ENCODE assay signal across 8 mouse cellular contexts in the genomic region with DNA sequence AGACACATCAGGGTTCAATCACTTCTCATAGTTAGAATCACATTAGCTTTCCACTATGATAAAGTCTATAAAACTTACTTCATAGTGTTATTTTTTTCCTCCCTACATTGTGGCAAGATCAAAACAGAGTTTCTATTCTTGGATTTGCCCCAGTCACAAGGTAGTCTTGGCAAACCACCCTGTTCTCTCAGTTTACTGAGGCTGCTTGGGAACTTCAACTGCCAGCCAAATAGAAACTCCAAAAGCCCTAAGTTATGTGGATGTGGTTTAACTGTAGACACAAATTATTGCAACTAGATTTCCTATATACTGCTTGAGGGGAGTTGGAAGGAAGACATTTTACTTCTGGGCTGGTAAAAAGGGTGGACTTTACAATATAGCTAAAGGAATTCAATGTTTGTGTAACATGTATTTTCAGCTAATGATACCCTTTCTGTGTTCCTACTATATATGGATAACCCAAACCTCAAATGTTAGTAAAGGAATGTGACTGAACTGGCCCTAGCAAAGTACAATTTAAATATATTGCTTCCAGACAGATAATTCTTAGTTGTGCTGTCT. TPM values are rescaled to one million over a fixed set of nuclear protein-coding genes. Genes with fewer than 3 reads are reported as not detected.
DNase-seq lines count a peak whose midpoint lies in the region; ATAC-seq and TF ChIP-seq lines count a peak whose summit lies in the region.

Gene Pik3ip1 (plus strand): TSS at position 511 of the 561 bp plus-strand sequence.

- peak within 1 kb of the TSS; percentile 95 for H3K4me2 ChIP-seq in lung, embryonic 14.5 days
- H3K4me2 ChIP-seq in intestine, postnatal 0 days (replicated peaks; ENCODE audit: low read depth): peak within 1 kb of the TSS; percentile 82
- H3K4me2 ChIP-seq in midbrain, embryonic 14.5 days (ENCODE audit: low read length): peak within 1 kb of the TSS; percentile 100

- H3K4me1 ChIP-seq in lung, embryonic 14.5 days (ENCODE audit: insufficient read depth): 0 out of 2 replicates have a peak, but pooled peaks cover 12% of the 10 kb centered on the region
- peaks cover 19% of the 10 kb centered on the region for H3K4me1 ChIP-seq in bone marrow macrophage, adult 2 months (ENCODE audit: control insufficient read depth, insufficient read depth, low read length)
- no peaks in the 10 kb centered on the region; the same call in 1 of the 2 replicates for H3K4me1 ChIP-seq in intestine, postnatal 0 days (replicated peaks; ENCODE audit: control insufficient read depth, insufficient read depth, low read length)
- peaks cover 9% of the 10 kb centered on the region for H3K4me1 ChIP-seq in midbrain, embryonic 14.5 days (ENCODE audit: control insufficient read depth, insufficient read depth, low read length)

- no peaks in the 10 kb centered on the region for H3K27me3 ChIP-seq in lung, embryonic 14.5 days (ENCODE audit: insufficient read depth, low read length)
- H3K27me3 ChIP-seq in intestine, postnatal 0 days (replicated peaks; ENCODE audit: control insufficient read depth, insufficient read depth, low read length): no peaks in the 10 kb centered on the region
- no peaks in the 10 kb centered on the region for H3K27me3 ChIP-seq in midbrain, embryonic 14.5 days (ENCODE audit: control insufficient read depth, insufficient read depth, low read length)

- no peak for TF ChIP-seq CTCF in lung, embryonic 14.5 days (IDR thresholded peaks at IDR 0.05; ENCODE audit: low read depth)
- TF ChIP-seq CTCF in bone marrow macrophage, adult 2 months (IDR thresholded peaks at IDR 0.05; ENCODE audit: low read depth, low read length): no peak
- no peak for TF ChIP-seq CTCF in intestine, postnatal 0 days (IDR thresholded peaks at IDR 0.05; ENCODE audit: low read depth)

- H3K9ac ChIP-seq in lung, embryonic 14.5 days: peak within 1 kb of the TSS; percentile 27
- H3K9ac ChIP-seq in intestine, postnatal 0 days (ENCODE audit: low read depth, low read length): peak within 1 kb of the TSS; percentile 26
- peak within 1 kb of the TSS; percentile 52 for H3K9ac ChIP-seq in midbrain, embryonic 14.5 days (replicated peaks; ENCODE audit: low read length)

- no peaks in the 10 kb centered on the region for H3K9me3 ChIP-seq in lung, embryonic 14.5 days (ENCODE audit: low read depth, low read length)
- H3K9me3 ChIP-seq in intestine, postnatal 0 days (ENCODE audit: control insufficient read depth): no peaks in the 10 kb centered on the region
- no peaks in the 10 kb centered on the region for H3K9me3 ChIP-seq in midbrain, embryonic 14.5 days (ENCODE audit: control insufficient read depth, low read length)

- ATAC-seq in lung, embryonic 14.5 days (ENCODE audit: insufficient read depth): no peak
- ATAC-seq in granulocyte monocyte progenitor cell, adult 5-6 weeks (replicated peaks; ENCODE audit: poor library complexity, severe bottlenecking): peak; percentile 36
- no peak for ATAC-seq in intestine, postnatal 0 days
- ATAC-seq in midbrain, embryonic 14.5 days (ENCODE audit: low FRiP score, low TSS enrichment): no peak

- no peaks in the 10 kb centered on the region for H3K36me3 ChIP-seq in lung, embryonic 14.5 days (ENCODE audit: insufficient read depth)
- H3K36me3 ChIP-seq in intestine, postnatal 0 days (ENCODE audit: control insufficient read depth, insufficient read depth): no peaks in the 10 kb centered on the region
- peaks cover 6% of the 10 kb centered on the region; the same call in 1 of the 2 replicates for H3K36me3 ChIP-seq in midbrain, embryonic 14.5 days (ENCODE audit: control insufficient read depth, insufficient read depth, low read length)

- no peak for DNase-seq in lung, embryonic 14.5 days
- DNase-seq in lung, postnatal 36 days: no peak
- DNase-seq in midbrain, embryonic 14.5 days: no peak
- DNase-seq in retina, postnatal 1 day: no peak
- DNase-seq in cerebellum, postnatal 25 days: no peak

- H3K4me3 ChIP-seq in lung, embryonic 14.5 days (ENCODE audit: low read depth, low read length): peak within 1 kb of the TSS; percentile 45
- H3K4me3 ChIP-seq in bone marrow macrophage, adult 2 months (ENCODE audit: insufficient read depth, low read length): peak within 1 kb of the TSS; percentile 70
- H3K4me3 ChIP-seq in intestine, postnatal 0 days (ENCODE audit: low read depth, low read length): peak within 1 kb of the TSS; percentile 42
- peak within 1 kb of the TSS; percentile 63 for H3K4me3 ChIP-seq in midbrain, embryonic 14.5 days (replicated peaks; ENCODE audit: low read depth, low read length)

- H3K27ac ChIP-seq in lung, embryonic 14.5 days (ENCODE audit: low read depth): peak within 1 kb of the TSS; percentile 26; the same call in 1 of the 2 replicates
- H3K27ac ChIP-seq in bone marrow macrophage, adult 2 months (ENCODE audit: insufficient read depth, low read depth, low read length): peak within 1 kb of the TSS; percentile 93
- peak within 1 kb of the TSS; percentile 30; the same call in 1 of the 2 replicates for H3K27ac ChIP-seq in intestine, postnatal 0 days (ENCODE audit: low read depth, low read length)
- H3K27ac ChIP-seq in midbrain, embryonic 14.5 days (replicated peaks; ENCODE audit: low read depth, low read length): peak within 1 kb of the TSS; percentile 52

- no peak for TF ChIP-seq POLR2A in bone marrow macrophage, adult 2 months (IDR thresholded peaks at IDR 0.05; ENCODE audit: borderline replicate concordance, low read depth, low read length)

RNA-seq across cellular contexts. Expression of gene Pik3ip1, which starts in this region (rescaled TPM):
- 6.4 and 8.5 TPM in 2 replicates for polyA plus RNA-seq in lung, embryonic 14.5 days (2014; fragmentation: Nextera tagmentation; extraction: Ambion mirVana)
- 1.6 and 1.7 TPM in 2 replicates for polyA plus RNA-seq in bone marrow macrophage, adult 2 months (2012; ENCODE audit: insufficient read depth, insufficient read length, missing spikeins)
- 30.2 and 35.9 TPM in 2 replicates for total RNA-seq in granulocyte monocyte progenitor cell, adult 5-6 weeks (2014; fragmentation: Nextera tagmentation)
- total RNA-seq in granulocyte monocyte progenitor cell, adult 5-6 weeks (2017): 44.8 and 63.1 TPM in 2 replicates
- polyA plus RNA-seq in intestine, postnatal 0 days (2015; fragmentation: Nextera tagmentation; extraction: Ambion mirVana): 6.5 and 6.8 TPM in 2 replicates
- 20.2 and 21.2 TPM in 2 replicates for polyA plus RNA-seq in midbrain, embryonic 14.5 days (2014; fragmentation: Nextera tagmentation; extraction: Ambion mirVana)

Comparison
In these comparisons a context has a peak if more than half of its experiments do, and no peak if none do; other contexts are left out.
1. H3K27ac ChIP-seq: peak in every context shown above with its lines; median percentile 93 in bone marrow macrophage, adult 2 months; 52 in midbrain, embryonic 14.5 days; 30 in intestine, postnatal 0 days; 26 in lung, embryonic 14.5 days.